Mouse (Mus musculus) midbrain, embryonic 14.5 days (tissue): ENCODE data around the gene Rack1. TPM values are rescaled to one million over a fixed set of nuclear protein-coding genes. Genes with fewer than 3 reads are reported as not detected.
A peak's percentile ranks its signal among the peaks of the same experiment; 100 is the strongest.
"Not testable (repeated sequence)": the region's sequence is repeated elsewhere in the genome, so short reads cannot be mapped to it uniquely, and the experiment has no call there.

Experiments
- ATAC-seq: fragments of 200-750 bp; cut with Nextera tagmentation; 2 replicates; pipeline ENCODE4 v1.8.0; 2017; ENCODE audit warnings: moderate number of reproducible peaks, moderate library complexity; ENCODE audit not compliant: low FRiP score, low TSS enrichment
- DNase-seq: peaks from one replicate; pipeline ENCODE4 v3.0.0-alpha.2; 2015
- H3K27ac ChIP-seq: fragments of 300-500 bp; sonication (generic); replicated peaks from 2 replicates; pipeline ENCODE4 v1.5.1; 2014; ENCODE audit warnings: mild to moderate bottlenecking, low read depth, low read length, moderate library complexity
- H3K27me3 ChIP-seq: fragments of 300-500 bp; sonication (generic); 2 replicates; pipeline ENCODE4 v1.6.1; 2014; ENCODE audit warnings: low read length, control low read depth, mixed read lengths; ENCODE audit not compliant: control insufficient read depth, insufficient read depth
- H3K36me3 ChIP-seq: fragments of 300-500 bp; sonication (generic); 2 replicates; pipeline ENCODE4 v1.6.1; 2014; ENCODE audit warnings: low read length, control low read depth; ENCODE audit not compliant: control insufficient read depth, insufficient read depth
- H3K4me1 ChIP-seq: fragments of 300-500 bp; sonication (generic); 2 replicates; pipeline ENCODE4 v1.6.1; 2014; ENCODE audit warnings: mild to moderate bottlenecking, antibody characterized with exemption, low read length, control low read depth; ENCODE audit not compliant: control insufficient read depth, insufficient read depth
- H3K4me2 ChIP-seq: fragments of 300-500 bp; sonication (generic); 2 replicates; pipeline ENCODE4 v1.6.1; 2014; ENCODE audit warnings: mild to moderate bottlenecking, low read length, moderate library complexity
- H3K4me3 ChIP-seq: fragments of 300-500 bp; sonication (generic); replicated peaks from 2 replicates; pipeline ENCODE4 v1.5.1; 2014; ENCODE audit warnings: low read depth, low read length
- H3K9ac ChIP-seq: fragments of 300-500 bp; sonication (generic); replicated peaks from 2 replicates; pipeline ENCODE4 v1.6.1; 2014; ENCODE audit warnings: mild to moderate bottlenecking, low read length, moderate library complexity
- H3K9me3 ChIP-seq: fragments of 300-500 bp; sonication (generic); 2 replicates; pipeline ENCODE4 v1.6.1; 2016; ENCODE audit warnings: low read length, control low read depth, mixed read lengths; ENCODE audit not compliant: control insufficient read depth
- WGBS: fragments of 180-500 bp; shearing (Covaris S2); extraction: QIAGEN DNeasy Blood & Tissue Kit; methylation state at CpG from one replicate; pipeline ENCODE4 v1.1.7; 2014; 5-methylcytosine and 5-hydroxymethylcytosine counted together
- polyA plus RNA-seq: library from polyadenylated mRNA; unstranded; fragments of >200 nt; fragmentation: Nextera tagmentation; extraction: Ambion mirVana; gene quantifications from 2 replicates; pipeline ENCODE4 v1.2.1, GENCODE M21; 2014

The Rack1 gene
- polyA plus RNA-seq, 1 experiment from 2014 or later, result 505 TPM

DNA sequence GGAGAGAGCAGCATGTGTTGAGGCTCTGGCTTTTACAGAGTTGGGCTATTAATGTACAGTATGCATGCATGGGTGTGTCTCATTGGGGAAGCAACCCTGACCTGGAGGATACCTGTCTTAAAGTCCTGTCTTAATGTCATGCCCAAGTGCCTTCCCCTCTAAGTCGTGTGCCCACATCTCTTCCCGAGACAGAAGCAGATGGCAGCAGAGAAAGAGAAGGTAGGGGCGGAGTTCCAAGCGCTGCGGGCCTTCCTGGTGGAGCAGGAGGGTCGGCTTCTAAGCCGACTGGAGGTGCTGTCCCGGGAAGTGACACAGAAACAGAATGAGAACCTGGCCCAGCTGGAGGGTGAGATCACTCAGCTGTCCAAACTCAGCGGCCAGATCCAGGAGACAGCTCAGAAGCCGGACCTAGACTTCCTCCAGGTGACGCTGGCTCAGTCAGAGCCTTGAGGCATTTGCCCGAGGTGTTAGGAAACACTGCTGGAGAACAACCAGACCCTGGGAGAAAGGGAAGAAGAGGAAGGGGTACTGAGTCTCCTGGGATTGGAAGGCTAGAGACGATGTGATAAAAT, 45.2 kb downstream of the Rack1 start:
- 44% methylated on average over 13 of the region's 13 CpGs for WGBS
- ATAC-seq, result no peak
- no peaks in the 10 kb centered on the region for H3K36me3 ChIP-seq
- no peak overlapping the region for H3K4me3 ChIP-seq
- no peaks in the 10 kb centered on the region for H3K4me1 ChIP-seq
- no peaks in the 10 kb centered on the region for H3K27me3 ChIP-seq
- H3K9ac ChIP-seq, result no peak overlapping the region
- H3K9me3 ChIP-seq, result no peaks in the 10 kb centered on the region
- no peak for DNase-seq
- H3K4me2 ChIP-seq, result no peak overlapping the region
- no peak overlapping the region for H3K27ac ChIP-seq

DNA sequence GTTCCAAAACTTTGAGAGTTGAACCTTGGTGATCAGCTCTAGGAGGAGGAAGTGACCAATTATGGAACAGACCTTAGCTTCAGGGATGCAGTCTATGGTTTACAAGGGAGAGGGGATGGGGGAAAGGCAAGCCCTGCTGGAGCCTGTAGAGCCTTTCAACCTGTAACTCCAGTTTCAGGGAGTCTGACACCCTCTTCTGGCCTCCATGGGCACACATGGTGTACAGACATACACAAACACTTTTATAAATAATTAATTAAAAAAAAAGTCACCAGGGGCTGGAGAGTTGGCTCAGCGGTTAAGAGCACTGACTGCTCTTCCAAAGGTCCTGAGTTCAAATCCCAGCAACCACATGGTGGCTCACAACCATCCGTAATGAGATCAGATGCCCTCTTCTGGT, 46.2 kb downstream of the Rack1 start:
- DNase-seq, H3K36me3 ChIP-seq, H3K4me1 ChIP-seq, H3K4me2 ChIP-seq, H3K27me3 ChIP-seq, H3K4me3 ChIP-seq, ATAC-seq, H3K9me3 ChIP-seq, H3K9ac ChIP-seq, H3K27ac ChIP-seq: not testable (repeated sequence)
- WGBS, result 83% methylated on average over 2 of the region's 2 CpGs

DNA sequence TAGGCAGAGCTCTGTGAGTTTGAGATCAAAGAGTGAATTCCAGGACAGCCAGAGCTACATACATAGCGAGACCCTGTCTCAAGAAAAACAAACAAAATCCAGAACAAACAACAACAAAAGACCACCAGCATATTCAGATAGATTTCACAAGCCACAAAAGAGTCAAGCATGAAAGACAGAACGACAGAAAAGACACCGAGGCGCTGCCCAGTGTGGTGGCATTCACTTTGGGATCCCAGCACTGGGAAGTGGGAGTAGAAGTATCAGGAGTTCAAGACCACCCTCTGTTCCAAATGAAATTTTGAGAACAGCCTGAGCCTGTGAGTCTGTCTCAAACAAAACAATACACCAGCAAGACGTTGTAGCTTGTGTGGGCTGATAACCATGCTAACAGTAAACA, 46.7 kb downstream of the Rack1 start:
- H3K27ac ChIP-seq, result no peak overlapping the region
- no peaks in the 10 kb centered on the region for H3K27me3 ChIP-seq
- no peak overlapping the region for H3K4me3 ChIP-seq
- no peaks in the 10 kb centered on the region for H3K36me3 ChIP-seq
- WGBS, result 66% methylated on average over 5 of the region's 5 CpGs
- DNase-seq (no peak), ATAC-seq (no peak)
- H3K9me3 ChIP-seq, result no peaks in the 10 kb centered on the region
- H3K4me1 ChIP-seq, result no peaks in the 10 kb centered on the region
- no peak overlapping the region for H3K9ac ChIP-seq
- H3K4me2 ChIP-seq, result no peak overlapping the region

DNA sequence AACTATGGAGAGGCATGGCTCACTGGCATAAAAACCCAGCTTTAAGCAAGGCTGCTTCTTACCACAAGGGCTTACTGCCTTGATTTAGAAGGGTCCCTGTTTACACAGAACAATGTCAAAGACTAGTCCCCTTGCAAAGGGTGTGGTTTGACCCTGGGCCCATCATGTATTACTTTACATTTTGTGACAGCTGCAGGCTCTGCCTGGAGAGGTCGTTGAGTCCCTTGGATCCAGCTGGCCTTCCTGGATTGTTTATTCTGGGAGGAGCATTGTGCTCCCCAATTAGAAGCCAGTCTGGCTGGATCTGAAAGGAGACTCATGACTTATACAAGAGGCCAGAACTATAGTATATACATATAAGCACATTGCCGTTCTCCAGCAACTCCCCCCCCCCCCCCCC, 50.1 kb downstream of the Rack1 start:
- Histone ChIP-seq H3K4me3 (no peak overlapping the region), H3K36me3 (no peaks in the 10 kb centered on the region), H3K27ac (no peak overlapping the region), H3K4me1 (peaks cover 22% of the 10 kb centered on the region), H3K9ac (no peak overlapping the region), H3K9me3 (no peaks in the 10 kb centered on the region), H3K27me3 (no peaks in the 10 kb centered on the region), H3K4me2 (no peak overlapping the region)
- WGBS, result 46% methylated on average over 2 of the region's 2 CpGs
- DNase-seq (no peak), ATAC-seq (no peak)

DNA sequence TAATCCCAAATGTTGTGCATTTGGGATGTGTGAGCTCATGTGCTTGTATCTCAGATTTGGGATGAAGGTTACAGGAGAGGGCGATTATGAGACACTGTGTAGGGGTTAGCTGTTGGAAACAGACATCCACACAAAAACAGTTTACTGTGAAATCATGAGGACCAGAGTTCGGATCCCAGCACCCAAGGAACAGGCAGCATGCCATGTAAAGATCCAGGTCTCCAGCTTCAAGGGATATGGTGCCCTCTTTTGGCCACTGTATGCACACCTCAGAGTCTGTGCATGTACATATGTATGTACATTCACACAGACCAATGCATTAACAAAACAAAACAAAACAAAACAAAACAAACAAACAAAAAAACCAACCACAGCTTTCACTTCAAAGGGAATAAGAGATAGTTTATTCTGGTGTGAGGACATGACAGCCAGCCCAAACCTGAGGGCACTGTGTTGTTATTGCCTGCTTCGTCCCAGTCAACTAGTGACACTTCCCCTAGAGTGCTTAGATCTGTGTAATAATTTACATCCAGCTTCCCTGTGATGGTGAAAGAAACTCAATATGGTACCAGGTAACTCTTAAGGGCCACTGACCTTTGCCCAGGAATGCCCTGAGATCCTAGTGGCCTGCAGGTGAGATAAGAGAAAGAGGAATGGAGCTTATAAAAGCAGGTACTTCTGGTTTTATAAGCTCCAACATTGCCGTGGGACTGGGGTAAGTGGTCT, 51.3 kb downstream of the Rack1 start:
- no peak overlapping the region for H3K4me3 ChIP-seq
- H3K9me3 ChIP-seq, result no peaks in the 10 kb centered on the region
- H3K27ac ChIP-seq, result no peak overlapping the region
- peaks cover 22% of the 10 kb centered on the region for H3K4me1 ChIP-seq
- 85% methylated on average over 4 of the region's 4 CpGs for WGBS
- DNase-seq (no peak), ATAC-seq (no peak)
- H3K4me2 ChIP-seq, result no peak overlapping the region
- H3K36me3 ChIP-seq, result no peaks in the 10 kb centered on the region
- no peak overlapping the region for H3K9ac ChIP-seq
- H3K27me3 ChIP-seq, result no peaks in the 10 kb centered on the region

DNA sequence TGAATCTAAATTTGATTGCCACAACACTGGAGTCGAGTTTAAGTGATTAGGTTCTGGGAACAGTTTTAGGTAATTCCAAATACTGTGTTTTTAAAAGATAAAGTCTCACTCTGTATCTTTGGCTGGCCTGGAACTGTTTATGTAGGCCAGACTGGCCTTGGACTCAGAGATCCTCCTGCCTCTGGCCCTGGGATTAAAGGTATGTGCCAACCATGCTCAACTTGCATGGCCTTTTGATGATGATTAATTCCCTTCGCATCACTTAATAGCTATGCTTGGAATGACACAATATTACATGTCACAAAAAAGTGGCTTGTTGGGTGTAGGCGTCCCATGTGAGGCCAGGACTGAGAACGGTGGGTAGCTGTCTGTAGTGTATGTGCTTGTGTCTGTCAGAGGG, 52.1 kb downstream of the Rack1 start:
- Histone ChIP-seq H3K4me2 (peak overlapping the region; percentile 63), H3K9ac (no peak overlapping the region), H3K4me3 (no peak overlapping the region; the same call in 1 of the 2 replicates), H3K36me3 (no peaks in the 10 kb centered on the region), H3K4me1 (peaks cover 22% of the 10 kb centered on the region), H3K9me3 (no peaks in the 10 kb centered on the region), H3K27ac (no peak overlapping the region), H3K27me3 (no peaks in the 10 kb centered on the region)
- DNase-seq (no peak), ATAC-seq (no peak)
- 81% methylated on average over 4 of the region's 4 CpGs for WGBS

DNA sequence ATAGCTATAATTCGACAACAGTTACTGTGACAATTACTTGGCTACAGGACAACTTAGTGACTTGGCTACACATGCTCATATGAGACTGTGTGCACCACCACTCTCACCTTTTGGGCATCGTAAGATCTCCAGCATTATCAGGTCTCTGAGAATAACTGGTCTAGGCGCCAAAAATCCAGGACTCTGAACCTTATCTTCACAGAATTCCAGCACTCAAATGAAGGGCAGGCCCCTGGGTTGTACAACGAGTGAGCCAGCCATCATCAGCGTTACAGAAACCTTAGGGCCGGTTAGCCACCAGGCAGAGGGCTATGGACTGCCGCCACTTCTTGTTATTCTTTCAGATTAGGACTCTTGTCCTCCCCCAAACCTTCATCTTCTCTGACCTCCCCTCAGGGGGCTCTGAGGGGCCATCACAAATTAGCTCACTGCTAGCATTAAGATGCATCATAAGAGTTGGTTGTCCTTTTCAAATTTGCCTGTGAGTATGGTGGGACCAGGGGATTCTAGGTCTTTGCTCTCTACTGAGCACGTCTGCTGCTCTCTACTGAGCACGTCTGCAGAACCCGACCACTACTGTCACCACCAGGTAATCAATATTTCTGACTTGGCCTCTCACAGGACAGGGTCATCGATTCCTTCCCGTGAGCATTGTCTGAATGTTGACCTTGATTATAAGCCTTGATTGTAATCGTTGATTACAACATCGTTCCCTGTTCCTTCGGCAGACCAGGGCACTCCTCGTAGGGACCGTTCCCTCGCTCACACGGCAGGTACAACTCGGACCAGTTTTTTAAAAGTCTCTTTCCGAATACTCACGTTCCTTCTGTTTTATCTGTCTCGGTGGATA, 52.7 kb downstream of the Rack1 start:
- Histone ChIP-seq H3K36me3 (no peaks in the 10 kb centered on the region), H3K9ac (peak overlapping the region; percentile 52), H3K4me3 (peak overlapping the region; percentile 54), H3K27ac (no peak overlapping the region), H3K4me2 (peak overlapping the region; percentile 63), H3K4me1 (peaks cover 22% of the 10 kb centered on the region), H3K27me3 (no peaks in the 10 kb centered on the region), H3K9me3 (no peaks in the 10 kb centered on the region)
- DNase-seq (no peak), ATAC-seq (peak; percentile 41)
- WGBS, result 8% methylated on average over 23 of the region's 23 CpGs

DNA sequence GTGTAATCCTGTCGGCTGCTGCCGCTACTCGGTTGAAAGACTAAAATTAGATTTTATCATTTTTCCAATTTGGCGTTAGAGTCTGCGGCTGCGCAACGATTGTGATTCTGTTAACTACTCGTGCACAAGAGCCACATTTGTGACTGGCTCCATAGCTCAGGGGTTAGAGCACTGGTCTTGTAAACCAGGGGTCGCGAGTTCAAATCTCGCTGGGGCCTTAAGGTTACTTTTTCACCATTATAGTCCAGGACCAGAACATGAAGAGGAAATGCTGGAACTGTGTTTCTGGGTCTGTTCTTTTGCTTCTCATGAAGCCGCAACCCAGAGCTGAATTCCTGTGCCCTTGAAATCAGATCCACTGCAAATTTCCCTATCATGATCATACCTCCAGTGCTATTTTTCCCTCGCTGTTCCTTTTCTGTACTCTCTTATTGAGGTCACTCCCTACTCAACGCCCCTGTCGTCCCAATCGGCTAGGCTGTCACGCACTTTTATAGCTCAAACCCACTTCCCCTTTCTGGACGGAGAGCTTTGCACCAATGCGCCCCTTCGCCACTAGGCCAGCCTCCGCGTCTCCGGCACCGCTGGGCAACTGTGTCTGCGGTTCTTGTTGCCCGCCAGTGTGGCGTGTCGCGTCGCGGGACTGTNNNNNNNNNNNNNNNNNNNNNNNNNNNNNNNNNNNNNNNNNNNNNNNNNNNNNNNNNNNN, 53.5 kb downstream of the Rack1 start:
- Histone ChIP-seq H3K27ac (no peak overlapping the region), H3K36me3 (no peaks in the 10 kb centered on the region), H3K27me3 (no peaks in the 10 kb centered on the region), H3K4me1 (peaks cover 29% of the 10 kb centered on the region), H3K4me2 (peak overlapping the region; percentile 63), H3K4me3 (peak overlapping the region; percentile 54), H3K9ac (peak overlapping the region; percentile 52), H3K9me3 (no peaks in the 10 kb centered on the region)
- under 1% methylated on average over 31 of the region's 31 CpGs for WGBS
- DNase-seq (peak; percentile 90), ATAC-seq (peak; percentile 76)
